Mouse (Mus musculus) liver, postnatal 0 days (tissue): ENCODE measurements around the gene Stxbp5. TPM values are rescaled to one million over a fixed set of nuclear protein-coding genes. Genes with fewer than 3 reads are reported as not detected.

Experiments used
- ATAC-seq: fragments of 200-750 bp; cut with Nextera tagmentation; 2 replicates; pipeline ENCODE4 v1.8.0; 2017; ENCODE audit warnings: mild to moderate bottlenecking, moderate library complexity
- DNase-seq: peaks from one replicate; pipeline ENCODE4 v3.0.0-alpha.2; 2016
- H3K27ac ChIP-seq: fragments of 300-500 bp; sonication (generic); 2 replicates; pipeline ENCODE4 v1.5.1; 2014; ENCODE audit warnings: antibody characterized with exemption, moderate library complexity, mild to moderate bottlenecking, low read depth
- H3K27me3 ChIP-seq: fragments of 300-500 bp; sonication (generic); 2 replicates; pipeline ENCODE4 v1.6.1; 2014; ENCODE audit warnings: low read length, control low read depth, mixed read lengths; ENCODE audit not compliant: insufficient read depth
- H3K36me3 ChIP-seq: fragments of 300-500 bp; sonication (generic); replicated peaks from 2 replicates; pipeline ENCODE4 v1.6.1; 2014; ENCODE audit warnings: mild to moderate bottlenecking, control low read depth, low read length, moderate library complexity, mixed read lengths; ENCODE audit not compliant: insufficient read depth
- H3K4me1 ChIP-seq: fragments of 300-500 bp; sonication (generic); 2 replicates; pipeline ENCODE4 v1.6.1; 2014; ENCODE audit warnings: antibody characterized with exemption, mild to moderate bottlenecking, control low read depth; ENCODE audit not compliant: insufficient read depth
- H3K4me2 ChIP-seq: fragments of 300-500 bp; sonication (generic); 2 replicates; pipeline ENCODE4 v1.6.1; 2014; ENCODE audit warnings: low read depth, mild to moderate bottlenecking, low read length, moderate library complexity, mixed read lengths
- H3K4me3 ChIP-seq: fragments of 300-500 bp; sonication (generic); 2 replicates; pipeline ENCODE4 v1.5.1; 2014; ENCODE audit warnings: low read depth, low read length
- H3K9ac ChIP-seq: fragments of 300-500 bp; sonication (generic); replicated peaks from 2 replicates; pipeline ENCODE4 v1.6.1; 2014; ENCODE audit warnings: mild to moderate bottlenecking, moderate library complexity
- H3K9me3 ChIP-seq: fragments of 300-500 bp; sonication (generic); 2 replicates; pipeline ENCODE4 v1.6.1; 2016; ENCODE audit warnings: mild to moderate bottlenecking, control low read depth, low read length, mixed read lengths
- CTCF ChIP-seq: sonication (generic); IDR thresholded peaks from 2 replicates; pipeline ENCODE4 v1.5.1; 2016; ENCODE audit warnings: antibody characterized with exemption, low read depth
- EP300 ChIP-seq: IDR thresholded peaks from 2 replicates; pipeline ENCODE4 v1.6.1; 2016; ENCODE audit warnings: antibody characterized with exemption, low read depth, mild to moderate bottlenecking
- WGBS: fragments of 180-500 bp; shearing (Covaris S2); extraction: QIAGEN DNeasy Blood & Tissue Kit; methylation state at CpG from one replicate; pipeline ENCODE4 v1.1.7; 2014; ENCODE audit not compliant: insufficient replicate concordance; 5-methylcytosine and 5-hydroxymethylcytosine counted together
- polyA plus RNA-seq: library from polyadenylated mRNA; unstranded; fragments of >200 nt; fragmentation: Nextera tagmentation; extraction: Ambion mirVana; gene quantifications from 2 replicates; pipeline ENCODE4 v1.2.1, GENCODE M21; 2015

Stxbp5 gene
- polyA plus RNA-seq, 1 experiment from 2014 or later: 2.2 TPM

- H3K27me3 ChIP-seq: no peaks in the 10 kb centered on the region
- H3K4me2 ChIP-seq: no peak overlapping the region
- H3K9ac ChIP-seq: no peak overlapping the region
- no peak for TF ChIP-seq CTCF
- no peak for TF ChIP-seq EP300
- no peak for DNase-seq
- H3K27ac ChIP-seq: no peak overlapping the region
- ATAC-seq: no peak
- 82% methylated on average over 2 of the region's 2 CpGs for WGBS
- H3K9me3 ChIP-seq: no peaks in the 10 kb centered on the region
- no peaks in the 10 kb centered on the region for H3K4me1 ChIP-seq
- no peak overlapping the region for H3K4me3 ChIP-seq
- peaks cover 12% of the 10 kb centered on the region for H3K36me3 ChIP-seq
These were observed 93.3 kb downstream of the Stxbp5 start for GRCm38 (mm10) chr10:9807596-9807995.

GRCm38 (mm10) chr10:9805341-9805740 lies 95.5 kb downstream of the Stxbp5 start:
- 84% methylated on average over 3 of the region's 3 CpGs for WGBS
- H3K9ac ChIP-seq: no peak overlapping the region
- H3K4me2 ChIP-seq: no peak overlapping the region
- no peak for ATAC-seq
- TF ChIP-seq CTCF (no peak), EP300 (no peak)
- no peak overlapping the region for H3K27ac ChIP-seq
- H3K4me3 ChIP-seq: no peak overlapping the region
- peaks cover 12% of the 10 kb centered on the region for H3K36me3 ChIP-seq
- H3K9me3 ChIP-seq: no peaks in the 10 kb centered on the region
- no peaks in the 10 kb centered on the region for H3K27me3 ChIP-seq
- no peaks in the 10 kb centered on the region for H3K4me1 ChIP-seq
- DNase-seq: no peak

GRCm38 (mm10) chr10:9803126-9803525 lies 97.8 kb downstream of the Stxbp5 start:
- DNase-seq (no peak), ATAC-seq (no peak)
- H3K27me3 ChIP-seq: no peaks in the 10 kb centered on the region
- TF ChIP-seq CTCF (no peak), EP300 (no peak)
- H3K4me3 ChIP-seq: no peak overlapping the region
- H3K4me2 ChIP-seq: no peak overlapping the region
- no peak overlapping the region for H3K27ac ChIP-seq
- no peak overlapping the region for H3K9ac ChIP-seq
- no peaks in the 10 kb centered on the region for H3K9me3 ChIP-seq
- peaks cover 17% of the 10 kb centered on the region for H3K36me3 ChIP-seq
- WGBS: 92% methylated on average over 2 of the region's 2 CpGs
- no peaks in the 10 kb centered on the region for H3K4me1 ChIP-seq

- DNase-seq: no peak
These were observed 99.3 kb downstream of the Stxbp5 start for GRCm38 (mm10) chr10:9801571-9801970.

GRCm38 (mm10) chr10:9799085-9799484 lies 101.8 kb downstream of the Stxbp5 start:
- Histone ChIP-seq H3K27ac (no peak overlapping the region), H3K4me1 (no peaks in the 10 kb centered on the region), H3K36me3 (peaks cover 31% of the 10 kb centered on the region), H3K4me3 (no peak overlapping the region), H3K4me2 (no peak overlapping the region), H3K27me3 (no peaks in the 10 kb centered on the region), H3K9ac (no peak overlapping the region), H3K9me3 (no peaks in the 10 kb centered on the region)
- no peak for DNase-seq
- no peak for ATAC-seq
- 73% methylated on average over 1 of the region's 1 CpGs for WGBS
- TF ChIP-seq CTCF: no peak

More at GRCm38 (mm10) chr10:9801571-9801970, 99.3 kb downstream of the Stxbp5 start:
- Histone ChIP-seq H3K27ac (no peak overlapping the region), H3K9ac (no peak overlapping the region), H3K27me3 (no peaks in the 10 kb centered on the region), H3K4me2 (no peak overlapping the region), H3K36me3 (peaks cover 25% of the 10 kb centered on the region), H3K4me1 (no peaks in the 10 kb centered on the region), H3K4me3 (no peak overlapping the region), H3K9me3 (no peaks in the 10 kb centered on the region)
- WGBS: 81% methylated on average over 1 of the region's 1 CpGs
- ATAC-seq: no peak
- no peak for TF ChIP-seq CTCF
- TF ChIP-seq EP300: no peak

- peaks cover 32% of the 10 kb centered on the region for H3K36me3 ChIP-seq
- no peaks in the 10 kb centered on the region for H3K27me3 ChIP-seq
- H3K4me2 ChIP-seq: no peak overlapping the region
- H3K4me1 ChIP-seq: no peaks in the 10 kb centered on the region
- H3K9ac ChIP-seq: no peak overlapping the region
- no peak for ATAC-seq
- no peaks in the 10 kb centered on the region for H3K9me3 ChIP-seq
- TF ChIP-seq CTCF (peak; percentile 32; the same call in 1 of the 2 replicates), EP300 (no peak)
- DNase-seq: no peak
- no peak overlapping the region for H3K27ac ChIP-seq
- no peak overlapping the region for H3K4me3 ChIP-seq
- 88% methylated on average over 1 of the region's 1 CpGs for WGBS
These were observed 104.5 kb downstream of the Stxbp5 start for GRCm38 (mm10) chr10:9796429-9796828.

- no peaks in the 10 kb centered on the region for H3K9me3 ChIP-seq
- DNase-seq: no peak
- H3K27ac ChIP-seq: no peak overlapping the region
- peaks cover 34% of the 10 kb centered on the region for H3K36me3 ChIP-seq
- no peak for ATAC-seq
- H3K4me1 ChIP-seq: no peaks in the 10 kb centered on the region
- no peak overlapping the region for H3K4me3 ChIP-seq
- H3K4me2 ChIP-seq: no peak overlapping the region
- H3K27me3 ChIP-seq: no peaks in the 10 kb centered on the region
- no peak overlapping the region for H3K9ac ChIP-seq
- TF ChIP-seq EP300: no peak
- TF ChIP-seq CTCF: no peak
These were observed 106.5 kb downstream of the Stxbp5 start for GRCm38 (mm10) chr10:9794429-9794828.
